Mouse (Mus musculus): ENCODE results near the gene Hdac4. TPM values are rescaled to one million over a fixed set of nuclear protein-coding genes. Genes with fewer than 3 reads are reported as not detected.

The Hdac4 gene
- polyA plus RNA-seq, 1 experiment from 2014 or later = 16.3 TPM

DNA sequence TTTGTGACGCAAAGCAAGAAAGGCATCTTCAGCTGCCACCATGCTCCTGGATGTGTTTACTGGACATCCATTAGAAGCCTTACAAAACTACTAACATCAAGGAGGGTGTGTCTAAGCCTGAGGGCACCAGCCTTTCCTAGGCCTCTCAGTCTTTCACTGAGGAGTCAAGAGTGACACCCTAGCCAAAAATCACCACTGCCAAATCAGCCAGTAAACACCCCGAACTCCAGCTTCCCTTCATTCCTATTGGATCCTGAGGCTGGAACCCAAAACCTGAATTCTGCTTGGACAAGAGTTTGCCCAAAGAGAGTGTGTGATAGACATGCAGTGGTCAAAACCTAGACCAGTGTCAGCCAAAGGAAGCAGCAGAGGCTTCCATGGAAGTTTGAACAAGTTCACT is 87.5 kb downstream of the Hdac4 start:
- no peak overlapping the region for H3K27ac ChIP-seq (ENCODE audit: low read length)
- H3K9me3 ChIP-seq (ENCODE audit: low read length) = no peaks in the 10 kb centered on the region
- ATAC-seq = no peak
- H3K9ac ChIP-seq (replicated peaks; ENCODE audit: low read depth) = no peak overlapping the region
- no peaks in the 10 kb centered on the region for H3K4me1 ChIP-seq (ENCODE audit: insufficient read depth, low read depth, low read length)
- WGBS = 94% methylated on average over 2 of the region's 2 CpGs
- H3K4me2 ChIP-seq (replicated peaks; ENCODE audit: low read depth, low read length) = no peak overlapping the region
- H3K36me3 ChIP-seq (ENCODE audit: insufficient read depth, low read length) = no peaks in the 10 kb centered on the region
- TF ChIP-seq CTCF (IDR thresholded peaks at IDR 0.05) = no peak
- no peak for TF ChIP-seq EP300 (IDR thresholded peaks at IDR 0.05)
- H3K27me3 ChIP-seq (replicated peaks; ENCODE audit: insufficient read depth, low read length) = no peaks in the 10 kb centered on the region
- no peak overlapping the region for H3K4me3 ChIP-seq (ENCODE audit: low read depth, low read length)
- no peak for DNase-seq (ENCODE audit: low spot score)

DNA sequence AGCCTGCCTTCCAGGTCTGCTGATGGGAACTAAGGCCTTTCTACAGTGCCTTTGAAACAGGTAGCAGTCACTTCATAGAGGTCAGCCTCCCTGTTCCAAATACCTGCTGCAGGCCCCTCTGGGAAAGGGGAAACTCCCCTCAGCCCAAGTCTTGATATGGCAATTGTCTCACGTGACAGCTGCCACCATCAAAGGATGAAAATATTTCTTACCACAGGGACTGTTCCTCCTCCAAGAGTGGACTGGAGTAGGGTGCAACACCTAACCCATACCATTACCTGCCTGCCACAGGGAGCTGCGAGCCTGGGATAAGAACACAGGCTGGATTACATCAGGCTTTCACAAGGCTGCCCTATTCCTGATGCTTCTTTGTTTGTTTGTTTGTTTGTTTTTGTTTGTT is 88.0 kb downstream of the Hdac4 start:
- 75% methylated on average over 2 of the region's 2 CpGs for WGBS
- DNase-seq (ENCODE audit: low spot score) = no peak
- no peaks in the 10 kb centered on the region for H3K9me3 ChIP-seq (ENCODE audit: low read length)
- no peaks in the 10 kb centered on the region for H3K4me1 ChIP-seq (ENCODE audit: insufficient read depth, low read depth, low read length)
- H3K36me3 ChIP-seq (ENCODE audit: insufficient read depth, low read length) = no peaks in the 10 kb centered on the region
- no peak overlapping the region for H3K4me2 ChIP-seq (replicated peaks; ENCODE audit: low read depth, low read length)
- TF ChIP-seq CTCF (IDR thresholded peaks at IDR 0.05) (no peak), EP300 (IDR thresholded peaks at IDR 0.05) (no peak)
- ATAC-seq = no peak
- H3K4me3 ChIP-seq (ENCODE audit: low read depth, low read length) = no peak overlapping the region
- H3K27me3 ChIP-seq (replicated peaks; ENCODE audit: insufficient read depth, low read length) = no peaks in the 10 kb centered on the region
- no peak overlapping the region for H3K27ac ChIP-seq (ENCODE audit: low read length)
- H3K9ac ChIP-seq (replicated peaks; ENCODE audit: low read depth) = no peak overlapping the region

DNA sequence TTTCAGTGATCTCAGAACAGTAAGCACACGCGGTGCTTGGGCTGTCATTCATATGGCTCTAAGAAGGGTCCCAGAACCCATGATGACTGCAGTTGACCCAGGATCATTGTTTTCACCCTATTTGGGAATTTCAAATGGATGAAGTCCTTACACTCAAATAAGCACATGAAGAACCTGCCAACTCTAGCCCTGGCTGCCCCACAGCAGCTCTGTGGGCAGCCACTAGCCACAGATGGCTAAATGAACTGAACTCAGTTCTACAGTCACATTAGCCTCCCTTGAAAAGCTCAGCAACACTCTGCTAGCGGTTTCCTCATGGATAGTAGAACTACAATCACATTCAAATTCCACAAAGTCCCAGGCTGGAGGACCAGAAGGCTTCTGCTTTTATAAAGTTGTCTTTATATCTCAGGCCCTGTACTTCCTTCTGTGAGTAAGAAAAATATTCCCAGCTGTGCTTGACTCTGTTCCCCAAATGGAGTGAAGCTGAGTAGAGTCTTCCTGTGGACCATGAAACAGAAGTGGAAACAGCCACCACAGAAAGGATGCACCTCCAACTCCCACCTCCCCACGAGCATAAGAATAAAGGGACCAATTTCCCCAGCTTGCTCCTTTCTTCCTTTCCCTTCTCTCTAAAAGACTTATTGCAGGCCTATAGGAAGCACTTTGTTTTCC is 88.9 kb downstream of the Hdac4 start:
- ATAC-seq (no peak), DNase-seq (ENCODE audit: low spot score) (no peak)
- WGBS = 89% methylated on average over 4 of the region's 4 CpGs
- H3K9ac ChIP-seq (replicated peaks; ENCODE audit: low read depth) = no peak overlapping the region
- TF ChIP-seq CTCF (IDR thresholded peaks at IDR 0.05) = no peak
- TF ChIP-seq EP300 (IDR thresholded peaks at IDR 0.05) = no peak
- H3K27ac ChIP-seq (ENCODE audit: low read length) = no peak overlapping the region
- H3K4me1 ChIP-seq (ENCODE audit: insufficient read depth, low read depth, low read length) = no peaks in the 10 kb centered on the region
- H3K27me3 ChIP-seq (replicated peaks; ENCODE audit: insufficient read depth, low read length) = no peaks in the 10 kb centered on the region
- no peak overlapping the region for H3K4me3 ChIP-seq (ENCODE audit: low read depth, low read length)
- no peaks in the 10 kb centered on the region for H3K36me3 ChIP-seq (ENCODE audit: insufficient read depth, low read length)
- H3K9me3 ChIP-seq (ENCODE audit: low read length) = no peaks in the 10 kb centered on the region
- H3K4me2 ChIP-seq (replicated peaks; ENCODE audit: low read depth, low read length) = no peak overlapping the region

DNA sequence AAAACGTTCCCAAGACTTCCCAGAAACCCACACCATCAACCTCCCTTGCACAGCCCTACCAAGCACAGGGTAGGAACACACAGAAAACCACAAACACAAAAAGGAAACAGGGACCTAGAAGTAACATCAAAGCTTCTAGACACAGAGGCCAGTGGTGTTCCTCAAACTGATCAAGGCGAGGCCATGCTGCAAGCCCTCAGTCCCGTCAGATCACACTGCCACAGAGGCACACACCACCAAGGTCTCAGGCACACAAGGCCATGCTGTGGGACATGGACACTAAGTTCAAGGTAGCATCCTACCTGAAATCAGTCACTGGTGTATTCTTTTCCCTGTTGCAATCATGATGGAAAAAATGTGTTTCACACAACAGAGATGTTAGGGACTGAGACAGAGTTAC is 90.8 kb downstream of the Hdac4 start:
- WGBS = 73% methylated on average over 3 of the region's 3 CpGs
- ATAC-seq (no peak), DNase-seq (ENCODE audit: low spot score) (no peak)
- Histone ChIP-seq H3K36me3 (ENCODE audit: insufficient read depth, low read length) (no peaks in the 10 kb centered on the region), H3K4me2 (replicated peaks; ENCODE audit: low read depth, low read length) (no peak overlapping the region), H3K9me3 (ENCODE audit: low read length) (no peaks in the 10 kb centered on the region), H3K4me1 (ENCODE audit: insufficient read depth, low read depth, low read length) (no peaks in the 10 kb centered on the region), H3K27me3 (replicated peaks; ENCODE audit: insufficient read depth, low read length) (no peaks in the 10 kb centered on the region), H3K27ac (ENCODE audit: low read length) (no peak overlapping the region), H3K9ac (replicated peaks; ENCODE audit: low read depth) (no peak overlapping the region), H3K4me3 (ENCODE audit: low read depth, low read length) (no peak overlapping the region)
- no peak for TF ChIP-seq CTCF (IDR thresholded peaks at IDR 0.05)
- no peak for TF ChIP-seq EP300 (IDR thresholded peaks at IDR 0.05)

DNA sequence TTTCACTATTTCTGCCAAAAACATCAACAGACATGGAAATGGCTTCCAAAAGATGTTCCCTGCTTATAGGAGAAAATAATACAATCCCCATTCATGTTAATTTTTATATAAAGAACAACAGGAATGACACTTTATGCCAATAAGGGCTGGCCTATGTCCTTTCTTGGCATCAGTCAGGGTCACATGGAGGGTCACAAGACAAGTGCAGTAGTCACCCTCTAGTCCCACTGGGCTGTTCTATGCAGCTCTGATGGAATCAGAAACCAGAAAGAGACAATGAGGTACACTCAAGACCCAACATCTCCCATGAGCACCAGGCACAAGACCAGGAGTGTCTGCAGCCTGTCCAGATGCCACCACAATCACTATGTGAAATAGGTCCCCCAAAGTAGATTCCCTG is 91.5 kb downstream of the Hdac4 start:
- H3K27ac ChIP-seq (ENCODE audit: low read length) = no peak overlapping the region
- no peak overlapping the region for H3K9ac ChIP-seq (replicated peaks; ENCODE audit: low read depth)
- no peaks in the 10 kb centered on the region for H3K9me3 ChIP-seq (ENCODE audit: low read length)
- H3K4me2 ChIP-seq (replicated peaks; ENCODE audit: low read depth, low read length) = no peak overlapping the region
- H3K27me3 ChIP-seq (replicated peaks; ENCODE audit: insufficient read depth, low read length) = no peaks in the 10 kb centered on the region
- DNase-seq (ENCODE audit: low spot score) = no peak
- no peak for TF ChIP-seq CTCF (IDR thresholded peaks at IDR 0.05)
- no peak for TF ChIP-seq EP300 (IDR thresholded peaks at IDR 0.05)
- no peak for ATAC-seq
- H3K4me3 ChIP-seq (ENCODE audit: low read depth, low read length) = no peak overlapping the region
- H3K4me1 ChIP-seq (ENCODE audit: insufficient read depth, low read depth, low read length) = no peaks in the 10 kb centered on the region
- no peaks in the 10 kb centered on the region for H3K36me3 ChIP-seq (ENCODE audit: insufficient read depth, low read length)

DNA sequence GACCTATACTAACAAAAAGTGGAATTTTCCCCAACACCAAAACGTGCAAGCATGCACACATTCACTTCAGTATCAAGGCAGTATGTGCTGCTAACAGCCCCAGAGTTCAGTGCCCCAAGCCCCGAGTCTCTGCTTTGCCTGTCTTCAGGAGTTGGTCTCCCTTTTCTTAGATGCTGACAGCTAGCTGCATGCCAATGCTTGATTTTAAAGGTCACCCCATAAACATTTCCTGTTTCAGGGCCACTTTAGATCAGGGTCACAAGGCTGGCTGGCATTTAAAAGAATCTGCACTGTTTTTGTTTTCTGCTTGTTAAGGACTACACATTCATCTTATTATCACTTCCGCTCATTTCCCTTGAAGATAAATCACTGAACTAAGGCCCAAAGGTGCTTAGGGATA is 92.1 kb downstream of the Hdac4 start:
- Histone ChIP-seq H3K4me2 (replicated peaks; ENCODE audit: low read depth, low read length) (no peak overlapping the region), H3K4me1 (ENCODE audit: insufficient read depth, low read depth, low read length) (no peaks in the 10 kb centered on the region), H3K36me3 (ENCODE audit: insufficient read depth, low read length) (no peaks in the 10 kb centered on the region), H3K9me3 (ENCODE audit: low read length) (no peaks in the 10 kb centered on the region), H3K9ac (replicated peaks; ENCODE audit: low read depth) (no peak overlapping the region), H3K4me3 (ENCODE audit: low read depth, low read length) (no peak overlapping the region), H3K27me3 (replicated peaks; ENCODE audit: insufficient read depth, low read length) (no peaks in the 10 kb centered on the region), H3K27ac (ENCODE audit: low read length) (no peak overlapping the region)
- 67% methylated on average over 3 of the region's 3 CpGs for WGBS
- no peak for ATAC-seq
- DNase-seq (ENCODE audit: low spot score) = no peak
- no peak for TF ChIP-seq CTCF (IDR thresholded peaks at IDR 0.05)
- TF ChIP-seq EP300 (IDR thresholded peaks at IDR 0.05) = no peak

DNA sequence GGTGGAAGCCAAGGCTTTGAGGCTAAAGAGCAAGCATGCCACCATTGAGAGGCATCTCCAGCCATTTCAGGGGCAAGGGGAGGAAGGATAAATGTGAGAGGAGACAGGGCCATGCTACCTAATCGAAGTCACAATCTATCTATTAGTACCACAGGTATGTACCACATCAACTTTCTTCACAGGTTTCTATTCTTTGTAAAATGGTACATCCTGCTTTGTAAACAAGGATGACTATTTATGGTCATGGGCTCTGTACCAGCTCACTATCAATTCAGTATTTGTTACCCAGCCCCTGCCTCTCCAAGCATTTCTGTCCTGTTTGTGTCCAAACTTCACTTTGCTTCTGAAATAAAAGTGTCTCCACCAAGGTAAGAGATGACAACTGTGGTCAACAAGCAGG is 92.7 kb downstream of the Hdac4 start:
- Histone ChIP-seq H3K27me3 (replicated peaks; ENCODE audit: insufficient read depth, low read length) (no peaks in the 10 kb centered on the region), H3K4me3 (ENCODE audit: low read depth, low read length) (no peak overlapping the region), H3K4me2 (replicated peaks; ENCODE audit: low read depth, low read length) (no peak overlapping the region), H3K9me3 (ENCODE audit: low read length) (no peaks in the 10 kb centered on the region), H3K4me1 (ENCODE audit: insufficient read depth, low read depth, low read length) (no peaks in the 10 kb centered on the region), H3K36me3 (ENCODE audit: insufficient read depth, low read length) (no peaks in the 10 kb centered on the region), H3K9ac (replicated peaks; ENCODE audit: low read depth) (no peak overlapping the region), H3K27ac (ENCODE audit: low read length) (no peak overlapping the region)
- no peak for ATAC-seq
- no peak for TF ChIP-seq CTCF (IDR thresholded peaks at IDR 0.05)
- TF ChIP-seq EP300 (IDR thresholded peaks at IDR 0.05) = no peak
- DNase-seq (ENCODE audit: low spot score) = no peak
- 82% methylated on average over 1 of the region's 1 CpGs for WGBS
